Mouse (Mus musculus) erythroblast, embryonic 14.5 days (primary cell): Measurements from ENCODE around the gene Lrrc23. TPM values are rescaled to one million over a fixed set of nuclear protein-coding genes. Genes with fewer than 3 reads are reported as not detected.

ENCODE experiments used
- H3K27me3 ChIP-seq: 2 replicates; pipeline ENCODE4 v1.6.1; 2012; ENCODE audit warnings: inconsistent platforms; ENCODE audit not compliant: control insufficient read depth
- H3K36me3 ChIP-seq: 2 replicates; pipeline ENCODE4 v1.6.1; 2012; ENCODE audit warnings: mild to moderate bottlenecking, inconsistent platforms; ENCODE audit not compliant: control insufficient read depth
- H3K4me1 ChIP-seq: 2 replicates; pipeline ENCODE4 v1.6.1; 2012; ENCODE audit warnings: inconsistent platforms; ENCODE audit not compliant: control insufficient read depth
- H3K4me3 ChIP-seq: replicated peaks from 2 replicates; pipeline ENCODE3; 2012; ENCODE audit warnings: moderate library complexity, mild to moderate bottlenecking, inconsistent platforms
- H3K9me3 ChIP-seq: 2 replicates; pipeline ENCODE4 v1.6.1; 2012; ENCODE audit warnings: low read length, inconsistent platforms, mixed read lengths; ENCODE audit not compliant: control insufficient read depth
- GATA1 ChIP-seq: IDR thresholded peaks from 2 replicates; pipeline ENCODE4 v1.6.1; 2012; ENCODE audit warnings: low read length, inconsistent platforms, mixed read lengths
- TAL1 ChIP-seq: IDR thresholded peaks from 3 replicates; pipeline ENCODE4 v1.6.1; 2012; ENCODE audit warnings: low read length, inconsistent platforms, mixed read lengths
- polyA plus RNA-seq: library from polyadenylated mRNA; stranded (reverse); fragments of >175 nt; gene quantifications from 2 replicates; pipeline ENCODE4 v1.2.3, GENCODE M21; 2012

Gene Lrrc23
- polyA plus RNA-seq, 1 experiment, result not detected

- no peak for TF ChIP-seq GATA1
- TF ChIP-seq TAL1, result no peak
- no peaks in the 10 kb centered on the region for H3K9me3 ChIP-seq
- H3K4me3 ChIP-seq, result no peak overlapping the region
- H3K27me3 ChIP-seq, result no peaks in the 10 kb centered on the region
- peaks cover 11% of the 10 kb centered on the region for H3K36me3 ChIP-seq
- H3K4me1 ChIP-seq, result peaks cover 27% of the 10 kb centered on the region
These were observed 49.4 kb downstream of the Lrrc23 start for GRCm38 (mm10) chr6:124729850-124730705.

GRCm38 (mm10) chr6:124728621-124729020, 50.9 kb downstream of the Lrrc23 start:
- peaks cover 14% of the 10 kb centered on the region for H3K36me3 ChIP-seq
- H3K27me3 ChIP-seq, result no peaks in the 10 kb centered on the region
- H3K4me3 ChIP-seq, result no peak overlapping the region
- H3K4me1 ChIP-seq, result peaks cover 38% of the 10 kb centered on the region
- H3K9me3 ChIP-seq, result no peaks in the 10 kb centered on the region
- TF ChIP-seq GATA1 (no peak), TAL1 (no peak)

GRCm38 (mm10) chr6:124724472-124724871, 55.1 kb downstream of the Lrrc23 start:
- TF ChIP-seq GATA1 (no peak), TAL1 (no peak)
- Histone ChIP-seq H3K9me3 (no peaks in the 10 kb centered on the region), H3K4me3 (no peak overlapping the region), H3K4me1 (peaks cover 47% of the 10 kb centered on the region), H3K27me3 (no peaks in the 10 kb centered on the region), H3K36me3 (peaks cover 16% of the 10 kb centered on the region)

- peaks cover 56% of the 10 kb centered on the region for H3K4me1 ChIP-seq
These were observed 56.0 kb downstream of the Lrrc23 start for GRCm38 (mm10) chr6:124723541-124723940.

GRCm38 (mm10) chr6:124722876-124723473, 56.6 kb downstream of the Lrrc23 start:
- TF ChIP-seq TAL1 (no peak), GATA1 (no peak)
- H3K27me3 ChIP-seq, result no peaks in the 10 kb centered on the region
- H3K9me3 ChIP-seq, result no peaks in the 10 kb centered on the region
- H3K4me1 ChIP-seq, result peaks cover 62% of the 10 kb centered on the region
- H3K36me3 ChIP-seq, result peaks cover 21% of the 10 kb centered on the region
- no peak overlapping the region for H3K4me3 ChIP-seq

More at GRCm38 (mm10) chr6:124723541-124723940, 56.0 kb downstream of the Lrrc23 start:
- Histone ChIP-seq H3K9me3 (no peaks in the 10 kb centered on the region), H3K36me3 (peaks cover 18% of the 10 kb centered on the region), H3K27me3 (no peaks in the 10 kb centered on the region), H3K4me3 (no peak overlapping the region)
- TF ChIP-seq TAL1, result no peak
- no peak for TF ChIP-seq GATA1

DNA sequence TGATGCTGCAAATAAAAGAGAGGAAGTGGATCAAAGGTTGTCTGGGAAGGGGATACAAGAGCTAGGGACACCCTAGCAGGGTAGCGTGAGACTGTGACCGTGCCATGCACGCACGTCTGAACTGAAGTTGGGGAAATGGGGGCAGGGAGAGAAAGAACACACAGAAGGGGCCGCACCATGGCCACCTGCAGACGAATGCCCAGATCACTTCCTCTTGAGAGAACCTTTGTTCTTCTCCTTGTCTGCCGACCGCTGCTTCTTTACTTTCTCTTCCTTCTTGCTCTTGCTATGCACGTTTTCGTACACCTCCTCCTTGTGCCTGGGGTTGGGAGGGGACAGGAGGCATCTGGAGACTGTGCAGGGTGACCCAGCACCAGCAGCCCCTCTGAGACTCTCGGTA, 58.6 kb downstream of the Lrrc23 start:
- Histone ChIP-seq H3K36me3 (peaks cover 38% of the 10 kb centered on the region), H3K4me1 (peaks cover 63% of the 10 kb centered on the region), H3K4me3 (no peak overlapping the region), H3K27me3 (no peaks in the 10 kb centered on the region), H3K9me3 (no peaks in the 10 kb centered on the region)
- TF ChIP-seq TAL1 (no peak), GATA1 (no peak)

Other genes with a start within 250 kb of the Lrrc23 start
- 0.01 TPM in 1 of 2 replicates, not detected in the other for gene C1s1, start 237.4 kb downstream of the Lrrc23 start, polyA plus RNA-seq
- gene C1rb, start 209.4 kb downstream of the Lrrc23 start, polyA plus RNA-seq, result not detected in 2 replicates
- not detected in 2 replicates for gene C1s2, start 143.6 kb downstream of the Lrrc23 start, polyA plus RNA-seq
- gene Lpcat3, start 116.7 kb downstream of the Lrrc23 start, polyA plus RNA-seq, result 15.9 and 16.0 TPM in 2 replicates
- 13.7 and 19.1 TPM in 2 replicates for gene Emg1, start 67.5 kb downstream of the Lrrc23 start, polyA plus RNA-seq
- 19.9 and 21.8 TPM in 2 replicates for gene Phb2, start 67.4 kb downstream of the Lrrc23 start, polyA plus RNA-seq
- 0.20 and 0.68 TPM in 2 replicates for gene Ptpn6, start 41.0 kb downstream of the Lrrc23 start, polyA plus RNA-seq
- 0.95 and 2.7 TPM in 2 replicates for gene Grcc10, start 38.4 kb downstream of the Lrrc23 start, polyA plus RNA-seq
- gene Gm45234, start 23.7 kb downstream of the Lrrc23 start, polyA plus RNA-seq, result 0.02 and 0.04 TPM in 2 replicates
- gene Atn1, start 23.2 kb downstream of the Lrrc23 start, polyA plus RNA-seq, result 0.14 and 0.32 TPM in 2 replicates
- gene Eno2, start 10.1 kb downstream of the Lrrc23 start, polyA plus RNA-seq, result not detected in 2 replicates
- 0.77 and 0.81 TPM in 2 replicates for gene Spsb2, start 28.9 kb upstream of the Lrrc23 start, polyA plus RNA-seq
- gene Tpi1, start 34.6 kb upstream of the Lrrc23 start, polyA plus RNA-seq, result 10.3 and 10.7 TPM in 2 replicates
- gene Usp5, start 49.8 kb upstream of the Lrrc23 start, polyA plus RNA-seq, result 4.6 and 5.6 TPM in 2 replicates
- 26.9 and 32.9 TPM in 2 replicates for gene Cdca3, start 49.8 kb upstream of the Lrrc23 start, polyA plus RNA-seq
- not detected in 2 replicates for gene Gnb3, start 60.5 kb upstream of the Lrrc23 start, polyA plus RNA-seq
- gene P3h3, start 78.0 kb upstream of the Lrrc23 start, polyA plus RNA-seq, result 0.03 TPM in 1 of 2 replicates, not detected in the other
- 0.01 TPM in 1 of 2 replicates, not detected in the other for gene Gpr162, start 84.3 kb upstream of the Lrrc23 start, polyA plus RNA-seq
- not detected in 2 replicates for gene Cd4, start 108.5 kb upstream of the Lrrc23 start, polyA plus RNA-seq
- not detected in 2 replicates for gene Lag3, start 132.0 kb upstream of the Lrrc23 start, polyA plus RNA-seq
- 2.6 and 3.1 TPM in 2 replicates for gene Ptms, start 140.4 kb upstream of the Lrrc23 start, polyA plus RNA-seq
- gene Mlf2, start 151.7 kb upstream of the Lrrc23 start, polyA plus RNA-seq, result 21.9 and 22.2 TPM in 2 replicates
- 2.7 TPM in 2 replicates for gene Cops7a, start 185.8 kb upstream of the Lrrc23 start, polyA plus RNA-seq
- gene Pianp, start 217.0 kb upstream of the Lrrc23 start, polyA plus RNA-seq, result 0.03 TPM in 1 of 2 replicates, not detected in the other
- 3.9 and 4.2 TPM in 2 replicates for gene Zfp384, start 229.4 kb upstream of the Lrrc23 start, polyA plus RNA-seq